Mouse (Mus musculus) adrenal gland, postnatal 4 days (tissue): ENCODE results near the gene Endou. TPM values are rescaled to one million over a fixed set of nuclear protein-coding genes. Genes with fewer than 3 reads are reported as not detected.

Experiments
- DNase-seq, 2 experiments: peaks; one replicate each; pipeline ENCODE4 v3.0.0; 2021 to 2022; ENCODE audit warnings: low spot score in 2 of 2, mixed read lengths in 2 of 2
- total RNA-seq, 2 experiments: library from RNA; stranded (reverse); gene quantifications; 2 replicates each; pipeline ENCODE4 v1.2.3; 2021

The Endou gene
- total RNA-seq, 2 experiments from 2014 or later = 0.95 to 1.1 TPM

GRCm38 (mm10) chr15:97728394-97728793 lies 2.7 kb downstream of the Endou start:
- no peak for DNase-seq

GRCm38 (mm10) chr15:97727520-97727919 lies 3.6 kb downstream of the Endou start:
- no peak for DNase-seq

GRCm38 (mm10) chr15:97727048-97727447 lies 4.1 kb downstream of the Endou start:
- no peak for DNase-seq

GRCm38 (mm10) chr15:97726310-97726709 lies 4.8 kb downstream of the Endou start:
- DNase-seq = no peak

- no peak for DNase-seq
Measured at GRCm38 (mm10) chr15:97725198-97725785, 5.8 kb downstream of the Endou start.

- no peak for DNase-seq
Measured at GRCm38 (mm10) chr15:97724346-97725197, 6.6 kb downstream of the Endou start.

- DNase-seq = no peak
Measured at GRCm38 (mm10) chr15:97723536-97724345, 7.4 kb downstream of the Endou start.

GRCm38 (mm10) chr15:97721008-97721701 lies 10.0 kb downstream of the Endou start:
- DNase-seq = no peak

- DNase-seq = no peak
Measured at GRCm38 (mm10) chr15:97720026-97720675, 11.0 kb downstream of the Endou start.

- DNase-seq = no peak
Measured at GRCm38 (mm10) chr15:97719494-97719893, 11.6 kb downstream of the Endou start.

- DNase-seq = no peak
Measured at GRCm38 (mm10) chr15:97718535-97719155, 12.5 kb downstream of the Endou start.

- peak; percentile 38 to 43 for DNase-seq
Measured at GRCm38 (mm10) chr15:97717861-97718534, 13.1 kb downstream of the Endou start.

GRCm38 (mm10) chr15:97716782-97717181 lies 14.4 kb downstream of the Endou start:
- no peak for DNase-seq

GRCm38 (mm10) chr15:97715734-97716133 lies 15.4 kb downstream of the Endou start:
- no peak for DNase-seq

GRCm38 (mm10) chr15:97715083-97715482 lies 16.1 kb downstream of the Endou start:
- DNase-seq = no peak

- no peak for DNase-seq
Measured at GRCm38 (mm10) chr15:97712546-97712945, 18.6 kb downstream of the Endou start.

- no peak for DNase-seq
Measured at GRCm38 (mm10) chr15:97710906-97711305, 20.2 kb downstream of the Endou start.

GRCm38 (mm10) chr15:97705211-97706050 lies 25.7 kb downstream of the Endou start, which contains the start of gene Rpap3:
Rpap3 (minus strand) TSS chr15:97705825.
- DNase-seq = peak; percentile 77 to 78

GRCm38 (mm10) chr15:97696616-97697015 lies 34.5 kb downstream of the Endou start:
- no peak for DNase-seq
